Mouse (Mus musculus) embryonic fibroblast, embryonic 13.5 days (primary cell): Measurements from ENCODE around the gene Ccr4. TPM values are rescaled to one million over a fixed set of nuclear protein-coding genes. Genes with fewer than 3 reads are reported as not detected.
A peak's percentile ranks its signal among the peaks of the same experiment; 100 is the strongest.

Experiments used
- H3K27ac ChIP-seq: 2 replicates; pipeline ENCODE4 v1.5.1; 2012; ENCODE audit warnings: low read length, control low read depth, inconsistent platforms; ENCODE audit not compliant: insufficient read depth
- H3K4me1 ChIP-seq: 2 replicates; pipeline ENCODE4 v1.6.1; 2011; ENCODE audit warnings: low read length; ENCODE audit not compliant: control insufficient read depth, insufficient read depth
- H3K4me3 ChIP-seq: 2 replicates; pipeline ENCODE4 v1.5.1; 2011; ENCODE audit warnings: mild to moderate bottlenecking, control low read depth, low read length; ENCODE audit not compliant: insufficient read depth
- CTCF ChIP-seq: IDR thresholded peaks from 2 replicates; pipeline ENCODE4 v1.5.1; 2011; ENCODE audit warnings: mild to moderate bottlenecking, control low read depth, low read length, moderate library complexity, borderline replicate concordance; ENCODE audit not compliant: insufficient read depth
- POLR2A ChIP-seq: IDR thresholded peaks from 2 replicates; pipeline ENCODE4 v1.6.1; 2011; ENCODE audit warnings: low read depth, mild to moderate bottlenecking, control low read depth, low read length, moderate library complexity
- polyA plus RNA-seq: library from polyadenylated mRNA; stranded (reverse); fragments of >200 nt; gene quantifications from 2 replicates; pipeline ENCODE4 v1.2.4, GENCODE M21; 2011; ENCODE audit warnings: low read depth; ENCODE audit not compliant: missing spikeins, insufficient read length

Ccr4 gene
- polyA plus RNA-seq, 1 experiment = not detected

GRCm38 (mm10) chr9:114541279-114541741 lies 36.6 kb upstream of the Ccr4 start:
- TF ChIP-seq POLR2A (no peak), CTCF (no peak)
- Histone ChIP-seq H3K27ac (no peak overlapping the region), H3K4me3 (no peak overlapping the region), H3K4me1 (no peaks in the 10 kb centered on the region; the same call in 1 of the 2 replicates)

- Histone ChIP-seq H3K27ac (no peak overlapping the region), H3K4me3 (no peak overlapping the region), H3K4me1 (no peaks in the 10 kb centered on the region)
- TF ChIP-seq POLR2A (no peak), CTCF (no peak)
Observed at GRCm38 (mm10) chr9:114538996-114539563, 34.4 kb upstream of the Ccr4 start.

DNA sequence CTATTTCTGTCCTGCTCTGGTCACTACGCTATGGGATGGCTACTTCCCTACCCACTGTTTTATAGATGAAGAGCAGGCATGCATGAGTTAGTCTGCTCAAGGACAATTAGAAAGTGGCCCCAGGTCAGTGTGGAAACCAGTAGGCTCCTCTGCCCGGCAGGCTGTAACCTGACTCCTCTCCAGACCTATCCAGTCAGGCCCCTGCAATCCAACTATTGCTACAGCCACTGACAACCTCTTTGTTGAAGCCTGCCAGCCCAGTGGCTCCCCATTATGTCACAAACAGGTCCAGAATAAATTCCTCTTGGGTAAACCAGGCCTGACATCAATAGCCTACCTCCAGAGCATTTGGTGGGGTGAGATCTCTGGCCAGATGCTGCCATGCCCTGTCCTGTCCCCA lies 31.9 kb upstream of the Ccr4 start:
- H3K4me1 ChIP-seq = no peaks in the 10 kb centered on the region
- TF ChIP-seq CTCF (no peak), POLR2A (no peak)
- no peak overlapping the region for H3K27ac ChIP-seq
- H3K4me3 ChIP-seq = no peak overlapping the region

DNA sequence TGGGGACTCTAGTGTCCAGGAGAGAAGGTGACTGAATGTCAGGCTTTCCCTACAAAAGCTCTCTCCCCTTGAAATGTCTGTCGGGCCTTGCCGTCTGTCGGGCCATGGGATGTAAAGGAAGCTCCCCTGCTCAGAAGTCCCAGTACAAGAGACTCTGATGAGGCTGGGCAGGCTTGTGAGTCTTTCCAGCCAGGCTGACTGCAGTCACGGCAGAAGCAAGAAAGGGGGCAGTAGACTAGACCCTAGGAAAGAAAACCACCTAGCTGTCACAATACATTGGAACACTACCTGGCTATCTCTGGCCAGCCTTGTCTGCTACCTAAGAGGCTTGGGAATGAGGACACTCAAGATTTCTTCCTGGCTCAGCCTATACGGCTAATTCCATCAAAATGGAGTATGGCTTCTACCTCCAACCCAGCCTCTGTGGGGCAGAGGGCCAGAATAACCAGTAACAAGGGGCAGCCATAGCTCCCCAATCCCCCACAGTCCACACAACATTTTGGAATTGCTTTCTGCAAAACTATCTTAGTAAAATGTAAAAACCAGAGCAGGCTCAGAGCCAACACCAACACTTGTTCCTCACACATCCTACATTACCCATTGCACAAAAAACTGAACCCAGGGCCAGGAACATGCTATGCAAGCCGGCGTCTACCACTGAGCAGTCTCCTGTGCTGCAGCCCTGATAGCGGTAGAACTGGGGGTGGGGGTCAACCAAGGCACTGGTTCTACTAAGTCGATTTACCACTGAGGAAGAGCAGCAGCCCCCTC lies 30.2 kb upstream of the Ccr4 start:
- H3K4me3 ChIP-seq = no peak overlapping the region
- TF ChIP-seq CTCF (no peak), POLR2A (no peak)
- no peaks in the 10 kb centered on the region; the same call in 1 of the 2 replicates for H3K4me1 ChIP-seq
- no peak overlapping the region for H3K27ac ChIP-seq

DNA sequence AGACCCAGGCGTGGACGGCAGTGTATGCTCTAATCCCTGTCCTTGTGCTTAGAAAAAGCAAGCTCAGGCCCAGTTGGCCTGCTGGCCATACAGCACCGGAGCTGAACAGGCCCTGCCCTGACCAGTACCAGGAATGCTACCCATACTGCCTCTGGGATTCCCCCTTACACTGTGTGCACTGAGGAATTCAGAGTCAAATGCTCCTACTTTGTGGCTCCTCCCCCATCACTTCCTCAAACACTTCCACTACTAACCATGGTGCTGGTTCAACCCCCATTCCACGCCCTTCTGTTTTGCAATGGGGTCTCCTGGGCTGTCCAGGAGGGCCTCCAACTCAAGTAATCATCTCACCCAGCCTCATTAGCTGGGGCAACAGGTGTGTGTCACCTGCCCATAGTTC lies 29.1 kb upstream of the Ccr4 start:
- TF ChIP-seq POLR2A (no peak), CTCF (no peak)
- no peak overlapping the region for H3K4me3 ChIP-seq
- H3K4me1 ChIP-seq = no peaks in the 10 kb centered on the region; the same call in 1 of the 2 replicates
- H3K27ac ChIP-seq = no peak overlapping the region

- Histone ChIP-seq H3K4me3 (no peak overlapping the region), H3K4me1 (peaks cover 3% of the 10 kb centered on the region), H3K27ac (no peak overlapping the region)
- TF ChIP-seq CTCF (no peak), POLR2A (no peak)
Observed at GRCm38 (mm10) chr9:114531276-114531675, 26.6 kb upstream of the Ccr4 start.

GRCm38 (mm10) chr9:114528680-114529048 lies 23.9 kb upstream of the Ccr4 start:
- TF ChIP-seq CTCF = no peak
- TF ChIP-seq POLR2A = no peak
- H3K4me3 ChIP-seq = no peak overlapping the region
- H3K4me1 ChIP-seq = peaks cover 3% of the 10 kb centered on the region
- H3K27ac ChIP-seq = peak overlapping the region; percentile 90

DNA sequence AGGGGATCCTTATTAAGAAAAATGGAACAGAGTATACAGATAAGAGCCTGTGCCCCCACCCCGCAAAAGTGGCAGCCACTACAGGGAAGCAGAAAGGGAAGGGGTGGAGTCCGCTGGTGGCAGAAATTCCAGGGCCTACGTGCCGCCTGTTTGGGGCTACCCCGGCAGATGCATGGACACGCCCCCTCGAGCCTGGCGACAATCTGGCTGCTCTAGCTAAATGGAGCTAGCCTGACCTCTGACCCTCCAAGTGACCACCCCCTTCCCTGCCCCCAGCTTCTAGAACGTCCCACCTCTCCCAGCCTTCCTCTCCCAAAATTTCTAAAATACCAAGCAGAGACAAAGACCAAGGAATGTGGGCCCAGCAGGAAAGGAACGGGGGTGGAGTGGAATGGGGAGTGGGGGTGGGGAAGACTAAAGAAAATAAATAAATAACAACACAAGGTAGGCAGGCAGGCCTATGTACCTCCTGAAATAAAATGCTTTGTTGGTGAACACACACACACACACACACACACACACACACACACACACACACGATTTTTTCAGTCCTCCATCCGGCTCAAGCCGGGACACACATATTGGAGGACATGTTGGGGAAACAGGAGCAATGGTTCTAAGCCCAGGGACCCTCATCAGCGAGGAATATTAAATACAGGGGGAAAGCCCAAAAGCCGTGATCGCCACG lies 23.4 kb upstream of the Ccr4 start:
- Histone ChIP-seq H3K4me1 (peaks cover 3% of the 10 kb centered on the region), H3K4me3 (no peak overlapping the region), H3K27ac (peak overlapping the region; percentile 90)
- no peak for TF ChIP-seq CTCF
- no peak for TF ChIP-seq POLR2A

- Histone ChIP-seq H3K27ac (peak overlapping the region; percentile 95), H3K4me3 (no peak overlapping the region), H3K4me1 (peaks cover 3% of the 10 kb centered on the region)
- TF ChIP-seq CTCF (no peak), POLR2A (peak; percentile 59; the same call in 1 of the 2 replicates)
Observed at GRCm38 (mm10) chr9:114527085-114527484, 22.4 kb upstream of the Ccr4 start.

GRCm38 (mm10) chr9:114526581-114526980 lies 21.9 kb upstream of the Ccr4 start:
- Histone ChIP-seq H3K4me1 (peaks cover 3% of the 10 kb centered on the region), H3K27ac (peak overlapping the region; percentile 95), H3K4me3 (no peak overlapping the region)
- TF ChIP-seq POLR2A (no peak), CTCF (no peak)
